Mouse (Mus musculus): ENCODE measurements around the gene Cmah. TPM values are rescaled to one million over a fixed set of nuclear protein-coding genes. Genes with fewer than 3 reads are reported as not detected.

Cmah gene
- polyA plus RNA-seq, 1 experiment from 2014 or later, result 0.37 TPM

- WGBS, result 88% methylated on average over 7 of the region's 7 CpGs
- Histone ChIP-seq H3K27ac (ENCODE audit: low read depth, low read length) (no peak overlapping the region), H3K4me2 (ENCODE audit: low read depth, low read length, severe bottlenecking) (no peak overlapping the region), H3K9me3 (ENCODE audit: control insufficient read depth, low read length) (no peaks in the 10 kb centered on the region), H3K36me3 (ENCODE audit: control insufficient read depth, insufficient read depth, low read length) (no peaks in the 10 kb centered on the region), H3K9ac (ENCODE audit: low read length) (no peak overlapping the region), H3K4me3 (ENCODE audit: low read depth, low read length) (no peak overlapping the region), H3K4me1 (replicated peaks; ENCODE audit: control insufficient read depth, insufficient read depth, low read length) (no peaks in the 10 kb centered on the region), H3K27me3 (ENCODE audit: control insufficient read depth, insufficient read depth, low read length) (no peaks in the 10 kb centered on the region)
- ATAC-seq (replicated peaks; ENCODE audit: low FRiP score), result no peak
- no peak for DNase-seq (ENCODE audit: low spot score)
Measured at GRCm38 (mm10) chr13:24463767-24464166, 136.6 kb downstream of the Cmah start.

- Histone ChIP-seq H3K27ac (ENCODE audit: low read depth, low read length) (no peak overlapping the region), H3K9me3 (ENCODE audit: control insufficient read depth, low read length) (no peaks in the 10 kb centered on the region), H3K4me1 (replicated peaks; ENCODE audit: control insufficient read depth, insufficient read depth, low read length) (no peaks in the 10 kb centered on the region), H3K36me3 (ENCODE audit: control insufficient read depth, insufficient read depth, low read length) (no peaks in the 10 kb centered on the region), H3K4me2 (ENCODE audit: low read depth, low read length, severe bottlenecking) (no peak overlapping the region), H3K27me3 (ENCODE audit: control insufficient read depth, insufficient read depth, low read length) (no peaks in the 10 kb centered on the region), H3K4me3 (ENCODE audit: low read depth, low read length) (no peak overlapping the region), H3K9ac (ENCODE audit: low read length) (no peak overlapping the region)
- no peak for ATAC-seq (replicated peaks; ENCODE audit: low FRiP score)
- 93% methylated on average over 9 of the region's 9 CpGs for WGBS
- no peak for DNase-seq (ENCODE audit: low spot score)
Measured at GRCm38 (mm10) chr13:24466027-24466426, 138.8 kb downstream of the Cmah start.

GRCm38 (mm10) chr13:24467806-24468205 lies 140.6 kb downstream of the Cmah start:
- Histone ChIP-seq H3K27ac (ENCODE audit: low read depth, low read length) (no peak overlapping the region), H3K36me3 (ENCODE audit: control insufficient read depth, insufficient read depth, low read length) (no peaks in the 10 kb centered on the region), H3K4me3 (ENCODE audit: low read depth, low read length) (no peak overlapping the region), H3K9ac (ENCODE audit: low read length) (no peak overlapping the region), H3K4me1 (replicated peaks; ENCODE audit: control insufficient read depth, insufficient read depth, low read length) (no peaks in the 10 kb centered on the region), H3K4me2 (ENCODE audit: low read depth, low read length, severe bottlenecking) (no peak overlapping the region), H3K27me3 (ENCODE audit: control insufficient read depth, insufficient read depth, low read length) (no peaks in the 10 kb centered on the region), H3K9me3 (ENCODE audit: control insufficient read depth, low read length) (no peaks in the 10 kb centered on the region)
- DNase-seq (ENCODE audit: low spot score) (no peak), ATAC-seq (replicated peaks; ENCODE audit: low FRiP score) (no peak)
- WGBS, result 87% methylated on average over 4 of the region's 4 CpGs

GRCm38 (mm10) chr13:24477564-24477963 lies 150.4 kb downstream of the Cmah start:
- Histone ChIP-seq H3K4me1 (replicated peaks; ENCODE audit: control insufficient read depth, insufficient read depth, low read length) (no peaks in the 10 kb centered on the region), H3K9me3 (ENCODE audit: control insufficient read depth, low read length) (no peaks in the 10 kb centered on the region), H3K36me3 (ENCODE audit: control insufficient read depth, insufficient read depth, low read length) (no peaks in the 10 kb centered on the region), H3K9ac (ENCODE audit: low read length) (no peak overlapping the region), H3K4me2 (ENCODE audit: low read depth, low read length, severe bottlenecking) (no peak overlapping the region), H3K27ac (ENCODE audit: low read depth, low read length) (no peak overlapping the region), H3K27me3 (ENCODE audit: control insufficient read depth, insufficient read depth, low read length) (no peaks in the 10 kb centered on the region), H3K4me3 (ENCODE audit: low read depth, low read length) (no peak overlapping the region)
- DNase-seq (ENCODE audit: low spot score) (no peak), ATAC-seq (replicated peaks; ENCODE audit: low FRiP score) (no peak)
- WGBS, result 79% methylated on average over 5 of the region's 5 CpGs

GRCm38 (mm10) chr13:24479516-24479915 lies 152.3 kb downstream of the Cmah start:
- Histone ChIP-seq H3K27me3 (ENCODE audit: control insufficient read depth, insufficient read depth, low read length) (no peaks in the 10 kb centered on the region), H3K9me3 (ENCODE audit: control insufficient read depth, low read length) (no peaks in the 10 kb centered on the region), H3K4me1 (replicated peaks; ENCODE audit: control insufficient read depth, insufficient read depth, low read length) (no peaks in the 10 kb centered on the region), H3K4me3 (ENCODE audit: low read depth, low read length) (no peak overlapping the region), H3K9ac (ENCODE audit: low read length) (no peak overlapping the region), H3K36me3 (ENCODE audit: control insufficient read depth, insufficient read depth, low read length) (no peaks in the 10 kb centered on the region), H3K4me2 (ENCODE audit: low read depth, low read length, severe bottlenecking) (no peak overlapping the region), H3K27ac (ENCODE audit: low read depth, low read length) (no peak overlapping the region)
- DNase-seq (ENCODE audit: low spot score) (no peak), ATAC-seq (replicated peaks; ENCODE audit: low FRiP score) (no peak)
- WGBS, result 78% methylated on average over 2 of the region's 2 CpGs

- DNase-seq (ENCODE audit: low spot score), result no peak
- 78% methylated on average over 6 of the region's 6 CpGs for WGBS
- no peak for ATAC-seq (replicated peaks; ENCODE audit: low FRiP score)
- Histone ChIP-seq H3K4me3 (ENCODE audit: low read depth, low read length) (no peak overlapping the region), H3K9ac (ENCODE audit: low read length) (no peak overlapping the region), H3K9me3 (ENCODE audit: control insufficient read depth, low read length) (no peaks in the 10 kb centered on the region), H3K36me3 (ENCODE audit: control insufficient read depth, insufficient read depth, low read length) (no peaks in the 10 kb centered on the region), H3K4me2 (ENCODE audit: low read depth, low read length, severe bottlenecking) (no peak overlapping the region), H3K4me1 (replicated peaks; ENCODE audit: control insufficient read depth, insufficient read depth, low read length) (no peaks in the 10 kb centered on the region), H3K27ac (ENCODE audit: low read depth, low read length) (no peak overlapping the region), H3K27me3 (ENCODE audit: control insufficient read depth, insufficient read depth, low read length) (no peaks in the 10 kb centered on the region)
Measured at GRCm38 (mm10) chr13:24480824-24481223, 153.6 kb downstream of the Cmah start.

GRCm38 (mm10) chr13:24481615-24482295 lies 154.6 kb downstream of the Cmah start:
- DNase-seq (ENCODE audit: low spot score) (no peak), ATAC-seq (replicated peaks; ENCODE audit: low FRiP score) (peak; percentile 71; the same call in 1 of the 2 replicates)
- Histone ChIP-seq H3K4me2 (ENCODE audit: low read depth, low read length, severe bottlenecking) (no peak overlapping the region), H3K9ac (ENCODE audit: low read length) (no peak overlapping the region), H3K4me1 (replicated peaks; ENCODE audit: control insufficient read depth, insufficient read depth, low read length) (no peaks in the 10 kb centered on the region), H3K27ac (ENCODE audit: low read depth, low read length) (no peak overlapping the region), H3K36me3 (ENCODE audit: control insufficient read depth, insufficient read depth, low read length) (no peaks in the 10 kb centered on the region), H3K27me3 (ENCODE audit: control insufficient read depth, insufficient read depth, low read length) (no peaks in the 10 kb centered on the region), H3K9me3 (ENCODE audit: control insufficient read depth, low read length) (no peaks in the 10 kb centered on the region), H3K4me3 (ENCODE audit: low read depth, low read length) (no peak overlapping the region)
- WGBS, result 64% methylated on average over 10 of the region's 10 CpGs

- Histone ChIP-seq H3K4me3 (ENCODE audit: low read depth, low read length) (no peak overlapping the region), H3K9ac (ENCODE audit: low read length) (no peak overlapping the region), H3K4me1 (replicated peaks; ENCODE audit: control insufficient read depth, insufficient read depth, low read length) (no peaks in the 10 kb centered on the region), H3K4me2 (ENCODE audit: low read depth, low read length, severe bottlenecking) (no peak overlapping the region), H3K9me3 (ENCODE audit: control insufficient read depth, low read length) (no peaks in the 10 kb centered on the region), H3K36me3 (ENCODE audit: control insufficient read depth, insufficient read depth, low read length) (no peaks in the 10 kb centered on the region), H3K27me3 (ENCODE audit: control insufficient read depth, insufficient read depth, low read length) (no peaks in the 10 kb centered on the region), H3K27ac (ENCODE audit: low read depth, low read length) (no peak overlapping the region)
- no peak for DNase-seq (ENCODE audit: low spot score)
- WGBS, result 95% methylated on average over 3 of the region's 3 CpGs
- no peak for ATAC-seq (replicated peaks; ENCODE audit: low FRiP score)
Measured at GRCm38 (mm10) chr13:24483691-24484090, 156.5 kb downstream of the Cmah start.

- 90% methylated on average over 3 of the region's 3 CpGs for WGBS
Measured at GRCm38 (mm10) chr13:24484811-24485210, 157.6 kb downstream of the Cmah start.

More at GRCm38 (mm10) chr13:24484811-24485210, 157.6 kb downstream of the Cmah start:
- Histone ChIP-seq H3K4me1 (replicated peaks; ENCODE audit: control insufficient read depth, insufficient read depth, low read length) (no peaks in the 10 kb centered on the region), H3K27me3 (ENCODE audit: control insufficient read depth, insufficient read depth, low read length) (no peaks in the 10 kb centered on the region), H3K9ac (ENCODE audit: low read length) (no peak overlapping the region), H3K4me2 (ENCODE audit: low read depth, low read length, severe bottlenecking) (no peak overlapping the region), H3K36me3 (ENCODE audit: control insufficient read depth, insufficient read depth, low read length) (no peaks in the 10 kb centered on the region), H3K4me3 (ENCODE audit: low read depth, low read length) (no peak overlapping the region), H3K27ac (ENCODE audit: low read depth, low read length) (no peak overlapping the region), H3K9me3 (ENCODE audit: control insufficient read depth, low read length) (no peaks in the 10 kb centered on the region)
- no peak for ATAC-seq (replicated peaks; ENCODE audit: low FRiP score)
- DNase-seq (ENCODE audit: low spot score), result no peak

Data from forebrain, embryonic 11.5 days (tissue).